In genomic region chr11:51063276-51063675, GRCm38 (mm10) we compare ENCODE assay signal across 34 mouse cellular contexts. TPM values are rescaled to one million over a fixed set of nuclear protein-coding genes. Genes with fewer than 3 reads are reported as not detected.
DNase-seq lines count a peak whose midpoint lies in the region; ATAC-seq and TF ChIP-seq lines count a peak whose summit lies in the region.
"Had no signal": no experiment of that assay in that cellular context is flagged by ENCODE, and none has a peak within 500 bp of the region (broad histone marks: within the 10 kb centered on the region; RNA-seq: fewer than 3 reads in every experiment).

No protein-coding gene starts in this region.

- no peak overlapping the region for H3K4me3 ChIP-seq in embryonic facial prominence, embryonic 14.5 days (ENCODE audit: low read depth, low read length)
- no peak overlapping the region for H3K4me3 ChIP-seq in embryonic facial prominence, embryonic 10.5 days
- no peak overlapping the region for H3K4me3 ChIP-seq in lung, postnatal 0 days (ENCODE audit: low read depth, low read length)
- H3K4me3 ChIP-seq: embryonic facial prominence, embryonic 13.5 days; forebrain, embryonic 12.5 days; hindbrain, embryonic 12.5 days; limb, embryonic 10.5 days; limb, embryonic 15.5 days had no signal

- no peak for ATAC-seq in embryonic facial prominence, embryonic 14.5 days (ENCODE audit: low read depth)
- ATAC-seq in lung, postnatal 0 days = no peak
- ATAC-seq in granulocyte monocyte progenitor cell, adult 5-6 weeks (replicated peaks; ENCODE audit: poor library complexity, severe bottlenecking) = no peak
- ATAC-seq: CD4-positive, CD25-positive, alpha-beta regulatory T cell, adult 4 months; forebrain, postnatal 0 days; hindbrain, postnatal 0 days; intestine, embryonic 16.5 days had no signal

- 0 out of 2 replicates have a peak, but pooled peaks cover 3% of the 10 kb centered on the region for H3K4me1 ChIP-seq in embryonic facial prominence, embryonic 14.5 days (ENCODE audit: control insufficient read depth, insufficient read depth, low read length)
- peaks cover 11% of the 10 kb centered on the region for H3K4me1 ChIP-seq in embryonic facial prominence, embryonic 10.5 days
- no peaks in the 10 kb centered on the region; the same call in 1 of the 2 replicates for H3K4me1 ChIP-seq in lung, postnatal 0 days (ENCODE audit: insufficient read depth, low read depth, low read length)

- TF ChIP-seq CTCF in lung, postnatal 0 days (IDR thresholded peaks at IDR 0.05) = no peak

- peak; percentile 3 for DNase-seq in embryonic facial prominence, embryonic 14.5 days (ENCODE audit: low spot score)
- no peak for DNase-seq in embryonic facial prominence, embryonic 10.5 days (ENCODE audit: low spot score)
- DNase-seq in kidney, postnatal 14 days = peak; percentile 34
- no peak for DNase-seq in kidney, adult 11 months
- peak; percentile 8 for DNase-seq in lung, postnatal 0 days (ENCODE audit: low spot score)
- no peak for DNase-seq in lung, postnatal 14 days
- DNase-seq: adrenal gland, postnatal 25 days; cerebellum, adult 11-12 months; cerebellum, adult 9-11 months; embryo, embryonic 11 days; forebrain, postnatal 0 days; heart, postnatal 36 days; layer of hippocampus, adult 9-11 months; lung, adult 2 months; midbrain, embryonic 14.5 days; thymus, adult 2 months; thymus, postnatal 36 days had no signal

- no peak overlapping the region for H3K27ac ChIP-seq in embryonic facial prominence, embryonic 14.5 days (replicated peaks; ENCODE audit: low read depth, low read length)
- H3K27ac ChIP-seq in embryonic facial prominence, embryonic 10.5 days (replicated peaks) = no peak overlapping the region
- H3K27ac ChIP-seq in lung, postnatal 0 days (ENCODE audit: low read length) = no peak overlapping the region
- H3K27ac ChIP-seq: embryonic facial prominence, embryonic 13.5 days; forebrain, embryonic 12.5 days; hindbrain, embryonic 12.5 days; hindbrain, postnatal 0 days; limb, embryonic 10.5 days; limb, embryonic 15.5 days; liver, embryonic 14.5 days had no signal

- 66% methylated on average over 7 of the region's 7 CpGs for WGBS in embryonic facial prominence, embryonic 14.5 days
- WGBS in embryonic facial prominence, embryonic 10.5 days = 96% methylated on average over 7 of the region's 7 CpGs
- WGBS in lung, postnatal 0 days = 41% methylated on average over 7 of the region's 7 CpGs

- no peak overlapping the region for H3K9ac ChIP-seq in embryonic facial prominence, embryonic 14.5 days (ENCODE audit: low read depth, low read length)
- no peak overlapping the region for H3K9ac ChIP-seq in lung, postnatal 0 days (replicated peaks; ENCODE audit: low read depth)
- H3K9ac ChIP-seq: embryonic facial prominence, embryonic 13.5 days; forebrain, embryonic 12.5 days; forebrain, postnatal 0 days; hindbrain, embryonic 12.5 days; limb, embryonic 15.5 days; liver, embryonic 14.5 days had no signal

- H3K9me3 ChIP-seq in embryonic facial prominence, embryonic 14.5 days (ENCODE audit: control insufficient read depth, low read length) = no peaks in the 10 kb centered on the region
- H3K9me3 ChIP-seq in embryonic facial prominence, embryonic 10.5 days = no peaks in the 10 kb centered on the region
- H3K9me3 ChIP-seq in lung, postnatal 0 days (ENCODE audit: low read length) = no peaks in the 10 kb centered on the region
- H3K9me3 ChIP-seq: embryonic facial prominence, embryonic 13.5 days; forebrain, embryonic 12.5 days; hindbrain, embryonic 12.5 days; limb, embryonic 10.5 days; limb, embryonic 15.5 days had no signal

- TF ChIP-seq EP300 in lung, postnatal 0 days (IDR thresholded peaks at IDR 0.05) = no peak

- H3K27me3 ChIP-seq in embryonic facial prominence, embryonic 14.5 days (replicated peaks; ENCODE audit: control insufficient read depth, insufficient read depth, low read length) = no peaks in the 10 kb centered on the region
- no peaks in the 10 kb centered on the region for H3K27me3 ChIP-seq in embryonic facial prominence, embryonic 10.5 days (replicated peaks; ENCODE audit: low read depth, poor library complexity, severe bottlenecking)
- no peaks in the 10 kb centered on the region for H3K27me3 ChIP-seq in lung, postnatal 0 days (replicated peaks; ENCODE audit: insufficient read depth, low read length)
- H3K27me3 ChIP-seq: embryonic facial prominence, embryonic 13.5 days; forebrain, embryonic 12.5 days; hindbrain, embryonic 12.5 days; limb, embryonic 15.5 days had no signal

- peaks cover 27% of the 10 kb centered on the region for H3K36me3 ChIP-seq in embryonic facial prominence, embryonic 14.5 days (ENCODE audit: control insufficient read depth, insufficient read depth, low read length)
- peaks cover 73% of the 10 kb centered on the region for H3K36me3 ChIP-seq in embryonic facial prominence, embryonic 10.5 days (replicated peaks)
- no peaks in the 10 kb centered on the region for H3K36me3 ChIP-seq in lung, postnatal 0 days (ENCODE audit: insufficient read depth, low read length)

- H3K4me2 ChIP-seq in embryonic facial prominence, embryonic 14.5 days (ENCODE audit: low read depth, low read length) = no peak overlapping the region
- H3K4me2 ChIP-seq in lung, postnatal 0 days (replicated peaks; ENCODE audit: low read depth, low read length) = no peak overlapping the region
- H3K4me2 ChIP-seq: embryonic facial prominence, embryonic 13.5 days; forebrain, embryonic 12.5 days; heart, embryonic 11.5 days; hindbrain, embryonic 12.5 days; limb, embryonic 15.5 days had no signal

RNA-seq across cellular contexts. Expression of gene Zfp354a, which starts 4.2 kb away (rescaled TPM):
- polyA plus RNA-seq in embryonic facial prominence, embryonic 14.5 days (2014; fragmentation: Nextera tagmentation; extraction: Ambion mirVana) = 8.0 and 10.4 TPM in 2 replicates
- 7.8 and 8.6 TPM in 2 replicates for polyA plus RNA-seq in embryonic facial prominence, embryonic 10.5 days (2016; fragmentation: Nextera tagmentation; extraction: Ambion mirVana)
- polyA plus RNA-seq in lung, postnatal 0 days (2015; fragmentation: Nextera tagmentation; extraction: Ambion mirVana) = 5.7 and 5.9 TPM in 2 replicates
- total RNA-seq in granulocyte monocyte progenitor cell, adult 5-6 weeks (2014; fragmentation: Nextera tagmentation) = 0.83 TPM in 1 of 2 replicates, not detected in the other
- not detected in 2 replicates for total RNA-seq in granulocyte monocyte progenitor cell, adult 5-6 weeks (2017)
- total RNA-seq: monocyte, adult 5-6 weeks had no signal
- polyA plus RNA-seq: CD4-positive, CD25-positive, alpha-beta regulatory T cell, adult 4 months had no signal

RNA-seq across cellular contexts. Expression of gene Olfr1375, which starts 15.4 kb away (rescaled TPM):
- not detected in 2 replicates for polyA plus RNA-seq in embryonic facial prominence, embryonic 14.5 days (2014; fragmentation: Nextera tagmentation; extraction: Ambion mirVana)
- not detected in 2 replicates for polyA plus RNA-seq in embryonic facial prominence, embryonic 10.5 days (2016; fragmentation: Nextera tagmentation; extraction: Ambion mirVana)
- not detected in 2 replicates for polyA plus RNA-seq in lung, postnatal 0 days (2015; fragmentation: Nextera tagmentation; extraction: Ambion mirVana)
- not detected in 2 replicates for total RNA-seq in granulocyte monocyte progenitor cell, adult 5-6 weeks (2014; fragmentation: Nextera tagmentation)
- total RNA-seq in granulocyte monocyte progenitor cell, adult 5-6 weeks (2017) = not detected in 2 replicates
- total RNA-seq: adrenal gland, postnatal 25 days; forebrain, postnatal 0 days; gastrocnemius, adult 8-10 months; heart, postnatal 36 days; hindbrain, postnatal 0 days; left cerebral cortex, postnatal 10 days; monocyte, adult 5-6 weeks had no signal
- polyA plus RNA-seq: CD4-positive, CD25-positive, alpha-beta regulatory T cell, adult 4 months; embryonic facial prominence, embryonic 13.5 days; forebrain, embryonic 12.5 days; forebrain, postnatal 0 days; gonadal fat pad, adult 2 months; heart, embryonic 11.5 days; heart, embryonic 16.5 days; hindbrain, embryonic 12.5 days; hindbrain, postnatal 0 days; intestine, embryonic 16.5 days; limb, embryonic 10.5 days; limb, embryonic 15.5 days; liver, embryonic 14.5 days; lung, adult 2 months; midbrain, embryonic 14.5 days; neural tube, embryonic 14.5 days; thymus, adult 2 months had no signal

RNA-seq across cellular contexts. Expression of gene Olfr54, which starts 49.2 kb away (rescaled TPM):
- 0.04 TPM in 1 of 2 replicates, not detected in the other for polyA plus RNA-seq in embryonic facial prominence, embryonic 14.5 days (2014; fragmentation: Nextera tagmentation; extraction: Ambion mirVana)
- not detected in 2 replicates for polyA plus RNA-seq in embryonic facial prominence, embryonic 10.5 days (2016; fragmentation: Nextera tagmentation; extraction: Ambion mirVana)
- polyA plus RNA-seq in lung, postnatal 0 days (2015; fragmentation: Nextera tagmentation; extraction: Ambion mirVana) = not detected in 2 replicates
- total RNA-seq in granulocyte monocyte progenitor cell, adult 5-6 weeks (2014; fragmentation: Nextera tagmentation) = not detected in 2 replicates
- total RNA-seq in granulocyte monocyte progenitor cell, adult 5-6 weeks (2017) = not detected in 2 replicates
- total RNA-seq: forebrain, postnatal 0 days; gastrocnemius, adult 8-10 months; heart, postnatal 36 days; hindbrain, postnatal 0 days; left cerebral cortex, postnatal 10 days; monocyte, adult 5-6 weeks had no signal
- polyA plus RNA-seq: embryonic facial prominence, embryonic 13.5 days; forebrain, embryonic 12.5 days; forebrain, postnatal 0 days; gonadal fat pad, adult 2 months; heart, embryonic 11.5 days; heart, embryonic 16.5 days; hindbrain, embryonic 12.5 days; hindbrain, postnatal 0 days; intestine, embryonic 16.5 days; limb, embryonic 10.5 days; limb, embryonic 15.5 days; liver, embryonic 14.5 days; lung, adult 2 months; midbrain, embryonic 14.5 days; neural tube, embryonic 14.5 days; thymus, adult 2 months had no signal

RNA-seq across cellular contexts. Expression of gene Olfr51, which starts 59.9 kb away (rescaled TPM):
- polyA plus RNA-seq in embryonic facial prominence, embryonic 14.5 days (2014; fragmentation: Nextera tagmentation; extraction: Ambion mirVana) = not detected in 2 replicates
- not detected in 2 replicates for polyA plus RNA-seq in embryonic facial prominence, embryonic 10.5 days (2016; fragmentation: Nextera tagmentation; extraction: Ambion mirVana)
- not detected in 2 replicates for polyA plus RNA-seq in lung, postnatal 0 days (2015; fragmentation: Nextera tagmentation; extraction: Ambion mirVana)
- total RNA-seq in granulocyte monocyte progenitor cell, adult 5-6 weeks (2014; fragmentation: Nextera tagmentation) = not detected in 2 replicates
- total RNA-seq in granulocyte monocyte progenitor cell, adult 5-6 weeks (2017) = not detected in 2 replicates
- total RNA-seq: adrenal gland, postnatal 25 days; forebrain, postnatal 0 days; gastrocnemius, adult 8-10 months; heart, postnatal 36 days; hindbrain, postnatal 0 days; left cerebral cortex, postnatal 10 days; monocyte, adult 5-6 weeks had no signal
- polyA plus RNA-seq: CD4-positive, CD25-positive, alpha-beta regulatory T cell, adult 4 months; embryonic facial prominence, embryonic 13.5 days; forebrain, embryonic 12.5 days; forebrain, postnatal 0 days; gonadal fat pad, adult 2 months; heart, embryonic 11.5 days; heart, embryonic 16.5 days; hindbrain, embryonic 12.5 days; hindbrain, postnatal 0 days; intestine, embryonic 16.5 days; limb, embryonic 10.5 days; limb, embryonic 15.5 days; liver, embryonic 14.5 days; lung, adult 2 months; midbrain, embryonic 14.5 days; neural tube, embryonic 14.5 days; thymus, adult 2 months had no signal

Comparison
In these comparisons a context has a peak if more than half of its experiments do, and no peak if none do; other contexts are left out.
1. DNase-seq: peak in embryonic facial prominence, embryonic 14.5 days (single experiment), kidney, postnatal 14 days (single experiment) and lung, postnatal 0 days (single experiment); none in embryonic facial prominence, embryonic 10.5 days (single experiment), kidney, adult 11 months (single experiment) and lung, postnatal 14 days (single experiment).